Mouse (Mus musculus): ENCODE results near the gene Bckdk.

GRCm38 (mm10) chr7:127925252-127925651 is 21.4 kb downstream of the Bckdk start:
- TF ChIP-seq CTCF (IDR thresholded peaks at IDR 0.05; ENCODE audit: borderline replicate concordance, insufficient read depth, low read length) (no peak), POLR2A (IDR thresholded peaks at IDR 0.05; ENCODE audit: low read depth, low read length) (no peak)

Measured in embryonic fibroblast, embryonic 13.5 days (primary cell).